Mouse (Mus musculus) ES-E14 (cell line): ENCODE results near the gene Magi1. TPM values are rescaled to one million over a fixed set of nuclear protein-coding genes. Genes with fewer than 3 reads are reported as not detected.

ENCODE experiments used
- DNase-seq: peaks from one replicate; pipeline ENCODE4 v3.0.0-alpha.2; 2013; ENCODE audit warnings: low read depth, low spot score
- H3K27ac ChIP-seq: 2 replicates; pipeline ENCODE4 v1.5.1; 2012; ENCODE audit warnings: low read depth, mild to moderate bottlenecking, low read length, moderate library complexity, mixed read lengths; ENCODE audit not compliant: poor library complexity, insufficient read depth, severe bottlenecking
- H3K36me3 ChIP-seq: 2 replicates; pipeline ENCODE4 v1.6.1; 2012; ENCODE audit warnings: mild to moderate bottlenecking, low read length, moderate library complexity, mixed read lengths; ENCODE audit not compliant: control insufficient read depth, poor library complexity, insufficient read depth, severe bottlenecking
- H3K4me1 ChIP-seq, 2 experiments: fragments of 150-350 bp in 1 of 2; sonication (generic) in 1 of 2; 2 replicates each; pipeline ENCODE4 v1.6.1; 2012; ENCODE audit warnings: low read length in 2 of 2, mild to moderate bottlenecking in 1 of 2, mixed read lengths in 1 of 2; ENCODE audit not compliant: control insufficient read depth in 2 of 2, insufficient read depth in 2 of 2, poor library complexity in 1 of 2
- H3K4me3 ChIP-seq, 2 experiments: fragments of 150-350 bp in 1 of 2; sonication (generic) in 1 of 2; 2 replicates each; pipeline ENCODE4 v1.5.1; 2012; ENCODE audit warnings: low read length in 2 of 2, low read depth in 1 of 2, mild to moderate bottlenecking in 1 of 2, mixed read lengths in 1 of 2; ENCODE audit not compliant: insufficient read depth in 1 of 2, poor library complexity in 1 of 2, severe bottlenecking in 1 of 2
- H3K9ac ChIP-seq: 2 replicates; pipeline ENCODE4 v1.6.1; 2012; ENCODE audit warnings: low read depth, mild to moderate bottlenecking, low read length, mixed read lengths; ENCODE audit not compliant: poor library complexity, insufficient read depth, severe bottlenecking
- H3K9me3 ChIP-seq: fragments of 150-350 bp; sonication (generic); 2 replicates; pipeline ENCODE4 v1.6.1; 2012; ENCODE audit warnings: low read depth, mild to moderate bottlenecking, low read length; ENCODE audit not compliant: control insufficient read depth, insufficient read depth
- CHD2 ChIP-seq: IDR thresholded peaks from 2 replicates; pipeline ENCODE4 v1.6.1; 2014; ENCODE audit warnings: mild to moderate bottlenecking, low read depth, low read length, inconsistent platforms
- HCFC1 ChIP-seq: IDR thresholded peaks from 2 replicates; pipeline ENCODE4 v1.6.1; 2012; ENCODE audit warnings: low read length, inconsistent platforms, borderline replicate concordance; ENCODE audit not compliant: insufficient read depth
- MAFK ChIP-seq: IDR thresholded peaks from 2 replicates; pipeline ENCODE4 v1.6.1; 2014; ENCODE audit warnings: mild to moderate bottlenecking, low read depth, low read length, inconsistent platforms; ENCODE audit not compliant: insufficient read depth
- ZC3H11A ChIP-seq: IDR thresholded peaks from 2 replicates; pipeline ENCODE4 v1.6.1; 2012; ENCODE audit warnings: low read depth, mild to moderate bottlenecking, inconsistent platforms, low read length, borderline replicate concordance
- ZNF384 ChIP-seq: IDR thresholded peaks from 2 replicates; pipeline ENCODE4 v1.6.1; 2012; ENCODE audit warnings: low read depth, low read length, inconsistent platforms
- in situ Hi-C, 2 experiments: fragments of 600-800 bp; cut with MboI; formaldehyde crosslinking; loops; one replicate each; pipeline ENCODE4 v1.15.1; 2025; ENCODE audit warnings: low sequenced_read_pairs in 2 of 2, inconsistent platforms in 1 of 2; ENCODE audit not compliant: unreplicated experiment in 2 of 2
- total RNA-seq: library from RNA; depleted of rRNA; stranded (reverse); fragments of 300-350 nt; gene quantifications from 2 replicates; pipeline ENCODE4 v1.2.3, GENCODE M21; 2012

Magi1 gene
- total RNA-seq, 1 experiment = 14.6 TPM

- Histone ChIP-seq H3K27ac (no peak overlapping the region), H3K4me1 (peaks cover 0 to 1% of the 10 kb centered on the region in 2 experiments; a peak in 1 of 4 replicates), H3K9me3 (no peaks in the 10 kb centered on the region), H3K9ac (no peak overlapping the region), H3K4me3 (no peak overlapping the region), H3K36me3 (no peaks in the 10 kb centered on the region)
- in situ Hi-C loops = no loop called here
- no peak for TF ChIP-seq ZC3H11A
- TF ChIP-seq HCFC1 = no peak
- no peak for TF ChIP-seq ZNF384
- TF ChIP-seq MAFK = no peak
- no peak for DNase-seq
Observed at GRCm38 (mm10) chr6:94061424-94061980, 222.2 kb downstream of the Magi1 start.

- Histone ChIP-seq H3K4me3 (no peak overlapping the region), H3K9ac (no peak overlapping the region), H3K4me1 (peaks cover 0 to 1% of the 10 kb centered on the region in 2 experiments; a peak in 1 of 4 replicates), H3K9me3 (no peaks in the 10 kb centered on the region), H3K27ac (no peak overlapping the region), H3K36me3 (no peaks in the 10 kb centered on the region)
- DNase-seq = no peak
- TF ChIP-seq MAFK (no peak), ZNF384 (no peak), ZC3H11A (no peak), CHD2 (no peak), HCFC1 (no peak)
- in situ Hi-C loops = no loop called here
Observed at GRCm38 (mm10) chr6:94060621-94061213, 223.0 kb downstream of the Magi1 start.

GRCm38 (mm10) chr6:94059090-94059489 is 224.6 kb downstream of the Magi1 start:
- in situ Hi-C loops = no loop called here
- TF ChIP-seq MAFK (no peak), CHD2 (no peak), HCFC1 (no peak), ZNF384 (no peak), ZC3H11A (no peak)
- DNase-seq = no peak
- Histone ChIP-seq H3K9ac (no peak overlapping the region), H3K4me3 (no peak overlapping the region), H3K9me3 (no peaks in the 10 kb centered on the region), H3K36me3 (no peaks in the 10 kb centered on the region), H3K4me1 (peaks cover 0 to 1% of the 10 kb centered on the region in 2 experiments; a peak in 1 of 4 replicates), H3K27ac (no peak overlapping the region)

- Histone ChIP-seq H3K9me3 (no peaks in the 10 kb centered on the region), H3K4me1 (peaks cover 0 to 1% of the 10 kb centered on the region in 2 experiments; a peak in 2 of 4 replicates), H3K36me3 (peaks cover 2% of the 10 kb centered on the region; the same call in 1 of the 2 replicates), H3K27ac (no peak overlapping the region), H3K4me3 (no peak overlapping the region), H3K9ac (no peak overlapping the region)
- DNase-seq = peak; percentile 27
- TF ChIP-seq MAFK (no peak), ZNF384 (no peak), CHD2 (no peak), HCFC1 (no peak), ZC3H11A (no peak)
- in situ Hi-C loops = no loop called here
Observed at GRCm38 (mm10) chr6:94053920-94054319, 229.8 kb downstream of the Magi1 start.
